Comparison of ENCODE assay signal across 8 mouse cellular contexts in genomic region chr11:51646751-51647667, GRCm38 (mm10). TPM values are rescaled to one million over a fixed set of nuclear protein-coding genes. Genes with fewer than 3 reads are reported as not detected.
A peak's percentile ranks its signal among the peaks of the same experiment; 100 is the strongest.
DNase-seq lines count a peak whose midpoint lies in the region; ATAC-seq lines count a peak whose summit lies in the region.

No protein-coding gene starts in this region.

- peaks cover 27% of the 10 kb centered on the region for H3K36me3 ChIP-seq in heart, embryonic 14.5 days (ENCODE audit: control insufficient read depth, insufficient read depth, low read length)
- H3K36me3 ChIP-seq in neural tube, embryonic 12.5 days = 0 out of 2 replicates have a peak, but pooled peaks cover 5% of the 10 kb centered on the region

- H3K9me3 ChIP-seq in heart, embryonic 14.5 days (ENCODE audit: control insufficient read depth, low read length) = no peaks in the 10 kb centered on the region
- no peaks in the 10 kb centered on the region for H3K9me3 ChIP-seq in neural tube, embryonic 12.5 days

- peak overlapping the region; percentile 51 to 61 for H3K27ac ChIP-seq in heart, embryonic 14.5 days (replicated peaks in 1 of 2; ENCODE audit: control insufficient read depth in 1 of 2, insufficient read depth in 1 of 2, low read depth in 2 of 2, low read length in 2 of 2)
- H3K27ac ChIP-seq in neural tube, embryonic 12.5 days = no peak overlapping the region

- ATAC-seq in heart, embryonic 14.5 days (ENCODE audit: insufficient number of reproducible peaks, insufficient read depth, low FRiP score, low read depth) = no peak
- ATAC-seq in neural tube, embryonic 12.5 days (ENCODE audit: low FRiP score, low read depth) = no peak
- no peak for ATAC-seq in granulocyte monocyte progenitor cell, adult 5-6 weeks (replicated peaks; ENCODE audit: poor library complexity, severe bottlenecking)

- peaks cover 21 to 28% of the 10 kb centered on the region in 2 experiments for H3K4me1 ChIP-seq in heart, embryonic 14.5 days (ENCODE audit: control insufficient read depth in 2 of 2, insufficient read depth in 2 of 2, low read length in 2 of 2)
- peaks cover 37% of the 10 kb centered on the region for H3K4me1 ChIP-seq in neural tube, embryonic 12.5 days

- peak overlapping the region; percentile 16; the same call in 1 of the 2 replicates for H3K4me2 ChIP-seq in heart, embryonic 14.5 days (ENCODE audit: low read length)
- H3K4me2 ChIP-seq in neural tube, embryonic 12.5 days (replicated peaks) = 0 out of 2 replicates have a peak overlapping the region, but pooled peaks have one; percentile 0

- 0 out of 2 replicates have a peak overlapping the region, but pooled peaks have one; percentile 18 for H3K9ac ChIP-seq in heart, embryonic 14.5 days (ENCODE audit: low read length)
- no peak overlapping the region for H3K9ac ChIP-seq in neural tube, embryonic 12.5 days

- peak; percentile 40 for DNase-seq in gastrocnemius, postnatal 25 days
- DNase-seq in gastrocnemius, postnatal 10 days = no peak
- DNase-seq in adrenal gland, postnatal 14 days = peak; percentile 62
- DNase-seq in kidney, postnatal 36 days = peak; percentile 63 to 74
- DNase-seq in ovary, postnatal 14 days (ENCODE audit: low spot score) = no peak

- H3K27me3 ChIP-seq in heart, embryonic 14.5 days (ENCODE audit: control insufficient read depth, insufficient read depth, low read length) = no peaks in the 10 kb centered on the region
- peaks cover 24% of the 10 kb centered on the region for H3K27me3 ChIP-seq in neural tube, embryonic 12.5 days (replicated peaks)

- 63% methylated on average over 15 of the region's 15 CpGs for WGBS in heart, embryonic 14.5 days
- WGBS in neural tube, embryonic 12.5 days = 65% methylated on average over 15 of the region's 15 CpGs

- no peak overlapping the region for H3K4me3 ChIP-seq in heart, embryonic 14.5 days (ENCODE audit: control insufficient read depth in 1 of 2, insufficient read depth in 1 of 2, low read depth in 1 of 2, low read length in 2 of 2)
- H3K4me3 ChIP-seq in neural tube, embryonic 12.5 days = no peak overlapping the region

RNA-seq across cellular contexts. Expression of gene N4bp3, which starts 3.6 kb away (rescaled TPM):
- 1 to 10 TPM; 2.9 to 3.8 TPM for total RNA-seq in gastrocnemius, postnatal 25 days (2021)
- total RNA-seq in gastrocnemius, postnatal 10 days (2021) = 10 to 100 TPM; 12.2 to 15.7 TPM
- total RNA-seq in adrenal gland, postnatal 14 days (2021) = 16.2 and 18.8 TPM in 2 replicates
- polyA plus RNA-seq in heart, embryonic 14.5 days (2014; fragmentation: Nextera tagmentation; extraction: Ambion mirVana) = 10.7 and 12.9 TPM in 2 replicates
- polyA plus RNA-seq in neural tube, embryonic 12.5 days (2016; fragmentation: Nextera tagmentation; extraction: Ambion mirVana) = 15.1 and 16.8 TPM in 2 replicates
- total RNA-seq in granulocyte monocyte progenitor cell, adult 5-6 weeks (2014; fragmentation: Nextera tagmentation) = 1.4 TPM in 1 of 2 replicates, not detected in the other
- 1.5 and 2.6 TPM in 2 replicates for total RNA-seq in granulocyte monocyte progenitor cell, adult 5-6 weeks (2017)

RNA-seq across cellular contexts. Expression of gene D930048N14Rik, which starts 3.7 kb away (rescaled TPM):
- under 1 TPM; 0.20 to 0.32 TPM for total RNA-seq in gastrocnemius, postnatal 25 days (2021)
- 1 to 10 TPM in 1 of 2 experiments, under 1 TPM in 1; 0.52 to 1.1 TPM for total RNA-seq in gastrocnemius, postnatal 10 days (2021)
- 1.9 and 2.7 TPM in 2 replicates for total RNA-seq in adrenal gland, postnatal 14 days (2021)
- polyA plus RNA-seq in heart, embryonic 14.5 days (2014; fragmentation: Nextera tagmentation; extraction: Ambion mirVana) = 0.94 and 1.2 TPM in 2 replicates
- 1.2 and 1.4 TPM in 2 replicates for polyA plus RNA-seq in neural tube, embryonic 12.5 days (2016; fragmentation: Nextera tagmentation; extraction: Ambion mirVana)
- 0.81 TPM in 1 of 2 replicates, not detected in the other for total RNA-seq in granulocyte monocyte progenitor cell, adult 5-6 weeks (2014; fragmentation: Nextera tagmentation)
- total RNA-seq in granulocyte monocyte progenitor cell, adult 5-6 weeks (2017) = 0.15 TPM in 1 of 2 replicates, not detected in the other

RNA-seq across cellular contexts. Expression of gene Rmnd5b, which starts 11.3 kb away (rescaled TPM):
- 10 to 100 TPM in 1 of 2 experiments, 1 to 10 TPM in 1; 9.3 to 12.3 TPM for total RNA-seq in gastrocnemius, postnatal 25 days (2021)
- 10 to 100 TPM; 16.2 to 17.9 TPM for total RNA-seq in gastrocnemius, postnatal 10 days (2021)
- 39.0 and 39.9 TPM in 2 replicates for total RNA-seq in adrenal gland, postnatal 14 days (2021)
- polyA plus RNA-seq in heart, embryonic 14.5 days (2014; fragmentation: Nextera tagmentation; extraction: Ambion mirVana) = 32.1 and 34.3 TPM in 2 replicates
- 57.6 and 57.7 TPM in 2 replicates for polyA plus RNA-seq in neural tube, embryonic 12.5 days (2016; fragmentation: Nextera tagmentation; extraction: Ambion mirVana)
- total RNA-seq in granulocyte monocyte progenitor cell, adult 5-6 weeks (2014; fragmentation: Nextera tagmentation) = 17.9 and 19.2 TPM in 2 replicates
- total RNA-seq in granulocyte monocyte progenitor cell, adult 5-6 weeks (2017) = 12.8 and 14.1 TPM in 2 replicates

RNA-seq across cellular contexts. Expression of gene Nhp2, which starts 27.5 kb away (rescaled TPM):
- 10 to 100 TPM; 19.3 to 23.6 TPM for total RNA-seq in gastrocnemius, postnatal 25 days (2021)
- total RNA-seq in gastrocnemius, postnatal 10 days (2021) = 10 to 100 TPM; 37.4 to 39.1 TPM
- total RNA-seq in adrenal gland, postnatal 14 days (2021) = 64.2 and 74.7 TPM in 2 replicates
- polyA plus RNA-seq in heart, embryonic 14.5 days (2014; fragmentation: Nextera tagmentation; extraction: Ambion mirVana) = 87.9 and 89.9 TPM in 2 replicates
- polyA plus RNA-seq in neural tube, embryonic 12.5 days (2016; fragmentation: Nextera tagmentation; extraction: Ambion mirVana) = 121 and 122 TPM in 2 replicates
- 194 and 203 TPM in 2 replicates for total RNA-seq in granulocyte monocyte progenitor cell, adult 5-6 weeks (2014; fragmentation: Nextera tagmentation)
- 141 and 169 TPM in 2 replicates for total RNA-seq in granulocyte monocyte progenitor cell, adult 5-6 weeks (2017)

RNA-seq across cellular contexts. Expression of gene Hnrnpab, which starts 40.4 kb away (rescaled TPM):
- total RNA-seq in gastrocnemius, postnatal 25 days (2021) = 100 to 1,000 TPM; 102 to 105 TPM
- total RNA-seq in gastrocnemius, postnatal 10 days (2021) = 100 to 1,000 TPM; 180 to 186 TPM
- total RNA-seq in adrenal gland, postnatal 14 days (2021) = 354 and 356 TPM in 2 replicates
- 350 and 369 TPM in 2 replicates for polyA plus RNA-seq in heart, embryonic 14.5 days (2014; fragmentation: Nextera tagmentation; extraction: Ambion mirVana)
- polyA plus RNA-seq in neural tube, embryonic 12.5 days (2016; fragmentation: Nextera tagmentation; extraction: Ambion mirVana) = 734 and 808 TPM in 2 replicates
- total RNA-seq in granulocyte monocyte progenitor cell, adult 5-6 weeks (2014; fragmentation: Nextera tagmentation) = 512 and 539 TPM in 2 replicates
- 838 and 956 TPM in 2 replicates for total RNA-seq in granulocyte monocyte progenitor cell, adult 5-6 weeks (2017)

Comparison
In these comparisons a context has a peak if more than half of its experiments do, and no peak if none do; other contexts are left out.
1. DNase-seq: peak in gastrocnemius, postnatal 25 days (single experiment), adrenal gland, postnatal 14 days (single experiment) and kidney, postnatal 36 days (2 of 2); none in gastrocnemius, postnatal 10 days (single experiment) and ovary, postnatal 14 days (single experiment).